Mouse (Mus musculus): ENCODE results near the gene Msmb. TPM values are rescaled to one million over a fixed set of nuclear protein-coding genes. Genes with fewer than 3 reads are reported as not detected.
"Not testable (repeated sequence)": the region's sequence is repeated elsewhere in the genome, so short reads cannot be mapped to it uniquely, and the experiment has no call there.

Msmb gene
- total RNA-seq, 2 experiments from 2014 or later, result not detected

DNA sequence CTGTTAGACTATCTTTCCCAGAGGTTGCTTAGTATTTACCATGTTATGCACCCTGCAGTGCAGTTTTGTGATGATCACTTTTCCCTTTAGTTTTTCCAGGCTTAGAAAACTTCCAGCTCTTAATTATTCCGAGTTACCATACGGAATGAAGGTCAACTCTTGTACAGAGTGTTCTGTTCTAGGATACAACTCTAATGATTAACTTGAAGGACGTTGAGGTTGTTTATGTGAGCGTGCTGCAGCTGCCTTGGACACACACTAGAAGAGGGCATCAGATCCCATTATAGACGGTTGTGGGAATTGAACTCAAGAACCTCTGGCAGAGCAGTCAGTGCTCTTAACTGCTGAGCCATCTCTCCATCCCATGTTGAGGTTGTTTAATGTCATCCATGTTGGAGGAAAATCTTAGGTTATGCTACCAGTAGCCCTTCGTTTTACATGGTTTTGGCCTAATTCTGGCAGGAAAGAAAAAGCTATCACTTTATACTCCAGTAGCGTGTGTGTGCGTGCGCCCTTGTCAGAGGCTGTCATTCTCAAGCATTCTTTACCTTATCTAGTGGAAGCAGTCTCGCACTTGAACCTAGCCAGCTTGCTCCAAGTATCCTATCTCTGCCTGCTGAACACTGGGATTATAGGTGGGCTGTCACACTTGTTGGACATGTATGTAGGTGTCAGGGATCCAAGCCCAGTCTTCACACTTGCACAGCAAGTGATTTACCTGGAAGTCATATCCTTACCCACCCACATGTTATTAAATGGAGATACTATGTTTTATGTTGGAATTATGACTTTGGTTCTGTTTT is 37.8 kb downstream of the Msmb start:
- no peak for DNase-seq

GRCm38 (mm10) chr14:32180861-32181260 is 39.0 kb downstream of the Msmb start:
- no peak for DNase-seq

DNA sequence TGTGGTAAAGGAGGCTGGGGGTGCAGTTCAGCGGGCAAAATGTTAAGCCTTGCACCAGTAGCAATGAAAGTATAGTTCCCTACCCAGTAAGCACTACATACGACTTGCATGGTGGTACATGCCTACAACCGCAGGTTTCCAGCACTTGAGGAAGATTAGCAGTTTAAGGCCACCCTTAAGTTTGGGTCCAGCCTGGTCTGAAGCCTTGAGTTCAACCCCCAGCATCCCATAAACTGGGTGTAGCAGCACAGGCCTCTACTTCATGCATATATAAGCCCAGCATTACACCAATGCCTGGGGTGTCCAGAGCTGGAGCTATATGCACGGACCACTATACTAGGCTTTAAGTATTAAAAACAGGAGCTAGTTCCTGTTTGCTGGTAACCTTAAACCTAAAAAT is 42.0 kb downstream of the Msmb start:
- DNase-seq, result no peak

DNA sequence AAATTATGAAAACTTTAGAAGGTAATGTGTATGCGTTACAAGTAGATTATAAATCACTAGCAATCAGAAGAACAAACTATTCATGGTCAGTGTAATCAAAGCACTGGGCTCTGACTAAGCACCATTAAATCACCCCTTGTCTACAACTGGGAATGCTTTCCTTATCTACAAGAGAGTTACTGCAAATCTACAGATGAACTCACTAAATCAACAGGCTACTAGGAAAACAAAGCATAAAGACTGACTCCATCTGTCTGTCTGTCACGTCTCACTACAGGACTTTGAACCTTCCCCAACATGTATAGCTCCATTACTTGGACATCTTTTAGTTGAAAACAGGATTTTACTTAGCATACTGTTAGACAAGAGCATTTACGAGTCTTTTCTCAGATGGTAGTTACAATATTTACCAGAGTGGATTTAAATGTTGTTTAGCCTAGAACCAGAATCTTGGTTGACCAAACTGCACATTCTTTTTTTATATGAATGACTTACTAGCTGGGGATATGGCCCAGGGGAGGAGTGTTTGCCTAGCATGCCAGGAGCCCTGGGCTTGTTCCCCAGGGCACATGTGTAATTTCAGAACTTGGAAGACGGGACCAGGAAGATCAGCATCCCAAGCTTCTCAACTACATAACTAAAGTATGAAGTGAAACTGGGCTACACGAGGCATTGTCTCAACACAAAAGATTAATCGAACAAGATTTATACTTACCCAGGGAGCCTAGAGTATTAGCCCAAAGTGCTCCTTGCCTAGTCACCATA is 49.0 kb downstream of the Msmb start:
- DNase-seq, result no peak

- DNase-seq, result no peak
These were observed 50.1 kb downstream of the Msmb start for GRCm38 (mm10) chr14:32191926-32192325.

GRCm38 (mm10) chr14:32192437-32192836 is 50.6 kb downstream of the Msmb start:
- DNase-seq, result peak; percentile 44

DNA sequence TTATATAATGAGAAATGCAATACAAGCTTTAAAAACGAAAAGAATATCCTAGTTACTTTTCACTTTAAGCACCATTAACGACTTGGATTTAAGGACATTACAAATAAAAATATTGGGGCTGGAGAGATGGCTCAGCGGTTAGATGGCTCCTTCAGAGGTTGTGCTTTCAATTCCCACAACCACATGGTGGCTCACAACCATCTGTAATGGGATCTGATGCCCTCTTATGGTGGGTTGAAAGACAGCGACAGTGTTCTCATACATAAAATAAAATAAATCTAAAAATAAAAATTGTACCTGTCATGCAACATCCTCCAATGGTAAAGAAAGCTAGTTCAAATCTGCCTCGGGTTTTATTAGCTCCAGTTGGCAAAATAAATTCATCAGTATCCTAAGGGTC is 51.7 kb downstream of the Msmb start:
- not testable (repeated sequence) for DNase-seq

DNA sequence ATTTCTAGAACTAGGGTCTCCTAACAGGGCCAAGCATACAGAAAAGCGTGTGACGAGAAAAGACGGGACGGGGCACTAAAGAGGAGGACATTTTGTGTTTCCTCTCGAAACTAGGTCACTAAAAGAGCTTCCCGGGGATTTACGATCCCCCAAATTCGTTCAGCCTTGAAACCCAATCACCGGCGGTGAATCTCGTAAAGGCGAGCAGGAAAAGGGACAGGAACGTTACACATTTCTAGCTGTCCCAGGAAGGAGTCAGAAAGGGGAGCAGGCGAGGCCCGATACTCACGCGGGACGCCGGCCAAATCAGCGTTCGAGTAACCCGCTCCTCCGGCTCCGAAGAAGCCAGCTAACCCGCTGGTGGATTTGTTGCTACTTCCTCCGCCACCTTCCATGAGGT is 59.5 kb downstream of the Msmb start:
- peak; percentile 67 for DNase-seq

DNA sequence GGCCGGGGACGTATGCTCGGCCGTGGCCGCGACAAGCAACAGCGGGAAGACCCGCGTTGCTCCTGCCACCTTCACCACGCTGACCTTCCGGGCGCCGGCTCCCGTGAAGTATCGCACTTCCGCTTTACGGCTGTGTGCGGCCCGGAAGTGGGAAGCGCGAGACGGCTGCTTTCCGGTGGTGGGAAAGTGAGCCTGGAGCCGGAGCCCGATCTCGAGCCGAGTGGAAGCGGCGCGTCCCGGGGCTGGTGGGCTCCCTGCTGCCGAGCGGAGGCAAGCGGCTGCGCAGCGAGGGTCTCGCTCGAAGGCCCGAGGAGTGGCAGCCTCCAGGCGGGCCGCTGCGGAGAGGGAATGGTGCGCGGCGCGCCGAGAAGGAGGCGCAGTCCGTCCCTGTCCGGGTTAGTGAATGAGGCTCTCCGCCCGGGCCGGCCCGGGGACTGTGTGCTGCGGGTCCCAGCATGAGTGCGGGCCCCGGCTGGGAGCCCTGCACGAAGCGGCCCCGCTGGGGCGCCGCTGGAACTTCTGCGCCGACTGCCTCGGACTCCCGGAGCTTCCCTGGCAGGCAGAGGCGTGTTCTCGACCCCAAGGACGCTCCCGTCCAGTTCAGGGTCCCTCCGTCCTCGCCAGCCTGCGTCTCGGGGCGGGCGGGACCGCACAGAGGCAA is 60.1 kb downstream of the Msmb start, which contains the start of the genes Timm23 and Parg:
Gene Timm23 (minus strand): TSS at position 108 of the 661 bp plus-strand sequence.
Gene Parg (plus strand): TSS at position 159 of the 661 bp plus-strand sequence.
- DNase-seq, result peak; percentile 86

Other genes starting within 250 kb of the Msmb start
- gene Galnt15, start 113.0 kb upstream of the Msmb start, total RNA-seq (2021), result 10 to 100 TPM; 22.2 to 23.2 TPM
- gene Oxnad1, start 56.6 kb upstream of the Msmb start, total RNA-seq (2021), result 10 to 100 TPM; 18.7 to 19.9 TPM
- gene Dph3, start 56.3 kb upstream of the Msmb start, total RNA-seq (2021), result 10 to 100 TPM; 68.3 to 74.9 TPM
- 10 to 100 TPM; 44.8 to 56.8 TPM for gene Ncoa4, start 17.8 kb downstream of the Msmb start, total RNA-seq (2021)
- 100 to 1,000 TPM; 144 to 169 TPM for gene Timm23, start 59.9 kb downstream of the Msmb start, total RNA-seq (2021)
- 10 to 100 TPM; 20.4 to 23.6 TPM for gene Parg, start 59.9 kb downstream of the Msmb start, total RNA-seq (2021)
- 1 to 10 TPM; 1.7 to 2.3 TPM for gene Ogdhl, start 180.0 kb downstream of the Msmb start, total RNA-seq (2021)
- not detected for gene 1700024G13Rik, start 246.4 kb downstream of the Msmb start, total RNA-seq (2021)